Comparison of ENCODE assay signal across 19 mouse cellular contexts in genomic region chr9:115341576-115341975, GRCm38 (mm10).
"Had no signal": no experiment of that assay in that cellular context is flagged by ENCODE, and none has a peak within 500 bp of the region (broad histone marks: within the 10 kb centered on the region; RNA-seq: fewer than 3 reads in every experiment).

No protein-coding gene starts in this region.

- ATAC-seq: midbrain, embryonic 16.5 days had no signal

- DNase-seq: lung, adult 18-20 months; lung, embryonic 14.5 days; lung, postnatal 10 days; lung, postnatal 4 days; midbrain, embryonic 14.5 days; retina, postnatal 1 day; right cerebral cortex, adult 18-20 months; right cerebral cortex, postnatal 25 days; right cerebral cortex, postnatal 4 days; spleen, adult 18-20 months; thymus, adult 18-20 months; thymus, postnatal 14 days; thymus, postnatal 36 days had no signal

- H3K9me3 ChIP-seq: midbrain, embryonic 10.5 days; midbrain, embryonic 12.5 days; neural tube, embryonic 13.5 days; neural tube, embryonic 15.5 days had no signal

- H3K4me2 ChIP-seq: lung, embryonic 14.5 days; midbrain, embryonic 12.5 days; neural tube, embryonic 13.5 days; neural tube, embryonic 15.5 days had no signal

- H3K4me3 ChIP-seq: midbrain, embryonic 10.5 days; midbrain, embryonic 12.5 days; myocyte; neural tube, embryonic 13.5 days; neural tube, embryonic 15.5 days had no signal

- H3K9ac ChIP-seq: lung, embryonic 14.5 days; midbrain, embryonic 12.5 days; neural tube, embryonic 13.5 days; neural tube, embryonic 15.5 days had no signal

- H3K36me3 ChIP-seq: midbrain, embryonic 10.5 days; midbrain, embryonic 12.5 days; neural tube, embryonic 13.5 days; neural tube, embryonic 15.5 days had no signal

- H3K27me3 ChIP-seq: midbrain, embryonic 12.5 days; neural tube, embryonic 13.5 days; neural tube, embryonic 15.5 days had no signal

- H3K27ac ChIP-seq: midbrain, embryonic 10.5 days; midbrain, embryonic 12.5 days had no signal
